Mouse (Mus musculus) limb, embryonic 14.5 days (tissue): ENCODE data around the gene Cdh4. TPM values are rescaled to one million over a fixed set of nuclear protein-coding genes. Genes with fewer than 3 reads are reported as not detected.

Experiments
- ATAC-seq: fragments of 200-750 bp; cut with Nextera tagmentation; 2 replicates; pipeline ENCODE4 v1.8.0; 2017; ENCODE audit warnings: low read depth, moderate number of reproducible peaks, moderate TSS enrichment; ENCODE audit not compliant: low FRiP score
- DNase-seq: peaks from one replicate; pipeline ENCODE4 v3.0.0-alpha.2; 2015; ENCODE audit warnings: low spot score
- H3K27ac ChIP-seq: fragments of 300-500 bp; sonication (generic); replicated peaks from 2 replicates; pipeline ENCODE4 v1.5.1; 2014; ENCODE audit warnings: low read depth, mild to moderate bottlenecking, low read length, moderate library complexity, mixed read lengths
- H3K27me3 ChIP-seq: fragments of 300-500 bp; sonication (generic); 2 replicates; pipeline ENCODE4 v1.6.1; 2014; ENCODE audit warnings: low read length, mixed read lengths; ENCODE audit not compliant: control insufficient read depth, insufficient read depth
- H3K36me3 ChIP-seq: fragments of 300-500 bp; sonication (generic); 2 replicates; pipeline ENCODE4 v1.6.1; 2014; ENCODE audit warnings: mild to moderate bottlenecking, low read length, moderate library complexity, mixed read lengths; ENCODE audit not compliant: control insufficient read depth, insufficient read depth
- H3K4me1 ChIP-seq: fragments of 300-500 bp; sonication (generic); 2 replicates; pipeline ENCODE4 v1.6.1; 2014; ENCODE audit warnings: antibody characterized with exemption, low read length, mixed read lengths; ENCODE audit not compliant: control insufficient read depth, insufficient read depth
- H3K4me2 ChIP-seq: fragments of 300-500 bp; sonication (generic); replicated peaks from 2 replicates; pipeline ENCODE4 v1.6.1; 2014; ENCODE audit warnings: low read depth, mild to moderate bottlenecking, low read length, moderate library complexity; ENCODE audit not compliant: severe bottlenecking
- H3K4me3 ChIP-seq: fragments of 300-500 bp; sonication (generic); replicated peaks from 2 replicates; pipeline ENCODE4 v1.5.1; 2014; ENCODE audit warnings: low read length
- H3K9ac ChIP-seq: fragments of 300-500 bp; sonication (generic); 2 replicates; pipeline ENCODE4 v1.6.1; 2014; ENCODE audit warnings: mild to moderate bottlenecking, low read depth, low read length, moderate library complexity; ENCODE audit not compliant: severe bottlenecking
- H3K9me3 ChIP-seq: fragments of 300-500 bp; sonication (generic); 2 replicates; pipeline ENCODE4 v1.6.1; 2016; ENCODE audit warnings: low read length; ENCODE audit not compliant: control insufficient read depth
- POLR2A ChIP-seq: fragments of 200-500 bp; IDR thresholded peaks from 2 replicates; pipeline ENCODE4 v1.8.0; 2012; ENCODE audit warnings: inconsistent platforms, mild to moderate bottlenecking, moderate library complexity, borderline replicate concordance; ENCODE audit not compliant: insufficient read depth, insufficient read length; ENCODE audit errors: extremely low read depth
- WGBS: fragments of 180-500 bp; shearing (Covaris S2); extraction: QIAGEN DNeasy Blood & Tissue Kit; methylation state at CpG from one replicate; pipeline ENCODE4 v1.1.7; 2014; 5-methylcytosine and 5-hydroxymethylcytosine counted together
- polyA plus RNA-seq, 2 experiments: library from polyadenylated mRNA; depleted of rRNA in 1 of 2; stranded (reverse) in 1 of 2; unstranded in 1 of 2; fragments of >200 nt; fragmentation: Nextera tagmentation in 1 of 2; extraction: Ambion mirVana in 1 of 2; gene quantifications; 2 replicates each; pipeline versions ENCODE4 v1.2.1 to v1.2.3; 2012 to 2014

The Cdh4 gene
- polyA plus RNA-seq, 2 experiments, result 7.5 to 9.0 TPM

DNA sequence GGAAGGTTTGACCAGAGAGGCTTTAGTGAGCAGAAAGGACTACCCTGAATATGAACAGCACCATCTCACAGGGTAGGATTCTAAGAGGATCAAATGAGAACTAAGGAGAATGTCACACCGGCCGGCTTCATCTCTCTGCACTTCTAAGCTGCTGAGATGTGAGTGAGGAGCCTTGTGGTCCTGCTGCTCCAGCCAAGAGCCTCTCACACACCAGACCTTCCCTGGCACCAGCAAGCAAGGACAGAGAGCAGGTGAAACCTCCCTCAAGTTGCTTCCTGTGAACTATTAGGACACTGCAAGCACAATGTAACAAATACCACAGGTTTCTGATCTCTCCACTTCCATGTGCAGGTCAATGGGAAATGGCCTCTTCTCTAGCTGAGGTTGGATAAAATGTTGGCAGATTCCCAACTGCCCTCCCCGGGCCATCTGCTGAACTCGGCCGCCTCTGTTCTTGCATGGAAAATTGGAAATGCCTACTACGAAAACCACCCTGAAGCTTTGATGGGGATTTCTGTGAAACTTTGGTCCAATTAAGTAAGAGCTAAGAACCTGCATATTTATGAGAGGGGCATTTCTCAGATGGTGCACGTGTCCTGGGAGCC lies 88.3 kb downstream of the Cdh4 start:
- 48% methylated on average over 7 of the region's 7 CpGs for WGBS
- no peak for TF ChIP-seq POLR2A

DNA sequence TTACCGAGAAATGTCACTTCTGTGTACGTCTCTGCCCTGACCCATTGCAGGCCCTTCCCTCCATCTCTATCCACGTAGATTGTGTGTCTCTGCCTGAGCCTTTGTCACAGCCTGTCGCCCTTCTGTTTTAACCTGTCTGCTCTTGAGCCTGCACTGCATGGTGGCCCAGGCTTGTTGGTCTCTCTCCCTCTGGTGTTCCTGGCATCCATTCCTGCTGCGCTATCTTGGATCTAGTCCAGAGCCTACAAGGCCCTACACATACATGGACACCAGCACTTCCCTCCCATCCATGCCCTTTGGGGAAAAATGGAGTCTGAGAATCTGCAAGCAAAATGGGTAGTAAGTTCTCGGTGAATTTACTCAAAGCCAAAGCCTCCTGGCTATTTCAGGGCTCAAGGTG lies 91.0 kb downstream of the Cdh4 start:
- H3K27me3 ChIP-seq, result no peaks in the 10 kb centered on the region
- H3K27ac ChIP-seq, result no peak overlapping the region
- ATAC-seq, result no peak
- no peaks in the 10 kb centered on the region for H3K9me3 ChIP-seq
- no peak for TF ChIP-seq POLR2A
- no peak overlapping the region for H3K4me2 ChIP-seq
- H3K4me3 ChIP-seq, result no peak overlapping the region
- WGBS, result 83% methylated on average over 6 of the region's 6 CpGs
- no peak for DNase-seq
- H3K9ac ChIP-seq, result no peak overlapping the region
- no peaks in the 10 kb centered on the region for H3K36me3 ChIP-seq
- peaks cover 13% of the 10 kb centered on the region for H3K4me1 ChIP-seq

More for the DNA sequence above, 88.3 kb downstream of the Cdh4 start:
- Histone ChIP-seq H3K4me3 (no peak overlapping the region), H3K9ac (no peak overlapping the region), H3K9me3 (no peaks in the 10 kb centered on the region), H3K4me1 (peaks cover 4% of the 10 kb centered on the region; the same call in 1 of the 2 replicates), H3K27ac (no peak overlapping the region), H3K4me2 (no peak overlapping the region), H3K27me3 (no peaks in the 10 kb centered on the region), H3K36me3 (no peaks in the 10 kb centered on the region)
- DNase-seq (no peak), ATAC-seq (no peak)

DNA sequence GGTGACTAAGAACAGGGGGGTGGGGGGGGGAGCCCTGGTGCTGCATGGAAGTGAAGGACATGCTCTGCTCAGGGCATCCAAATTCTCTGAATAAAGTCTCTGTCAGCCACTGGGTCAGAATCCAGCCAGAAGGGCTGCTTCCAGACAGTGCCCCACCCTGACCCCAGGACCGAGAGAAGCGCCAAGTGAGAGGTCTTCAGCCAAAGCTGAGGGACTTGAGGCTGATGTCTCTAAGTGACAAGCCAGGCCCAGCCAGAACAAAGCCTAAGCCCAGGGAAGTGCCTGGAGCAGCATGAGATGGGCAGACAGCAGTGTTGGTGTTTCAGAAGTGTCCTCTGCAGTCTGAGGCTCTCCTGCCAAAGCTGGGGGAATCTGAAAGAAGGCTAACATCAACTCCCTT lies 91.7 kb downstream of the Cdh4 start:
- WGBS, result 83% methylated on average over 2 of the region's 2 CpGs
- no peak overlapping the region for H3K4me2 ChIP-seq
- no peaks in the 10 kb centered on the region for H3K36me3 ChIP-seq
- DNase-seq (no peak), ATAC-seq (no peak)
- H3K9me3 ChIP-seq, result no peaks in the 10 kb centered on the region
- H3K9ac ChIP-seq, result no peak overlapping the region
- no peak for TF ChIP-seq POLR2A
- H3K4me3 ChIP-seq, result no peak overlapping the region
- no peaks in the 10 kb centered on the region for H3K27me3 ChIP-seq
- peaks cover 13% of the 10 kb centered on the region for H3K4me1 ChIP-seq
- H3K27ac ChIP-seq, result no peak overlapping the region

DNA sequence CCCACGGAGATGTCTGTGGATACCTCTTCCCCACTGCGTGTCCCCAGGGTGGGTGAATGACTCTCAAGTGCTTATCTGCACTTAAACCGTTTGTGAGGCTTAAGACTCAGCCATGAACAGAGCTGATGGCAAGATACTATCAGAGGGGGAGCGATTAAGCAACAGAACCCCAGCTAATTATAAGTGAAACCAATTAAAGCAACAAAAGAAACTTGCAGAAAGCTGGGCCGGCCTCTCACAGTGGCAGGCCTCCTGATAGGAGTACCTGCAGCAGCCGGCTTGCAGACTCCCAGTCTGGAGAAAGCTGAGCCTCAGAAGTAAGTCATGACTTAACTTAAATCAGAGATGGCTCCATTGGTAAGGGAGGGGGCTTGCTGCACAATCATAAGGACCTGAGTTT lies 93.0 kb downstream of the Cdh4 start:
- 16% methylated on average over 6 of the region's 6 CpGs for WGBS
- H3K36me3 ChIP-seq, result no peaks in the 10 kb centered on the region
- H3K4me3 ChIP-seq, result no peak overlapping the region
- DNase-seq (no peak), ATAC-seq (no peak)
- no peak overlapping the region for H3K4me2 ChIP-seq
- H3K27me3 ChIP-seq, result no peaks in the 10 kb centered on the region
- no peak overlapping the region for H3K27ac ChIP-seq
- H3K9me3 ChIP-seq, result no peaks in the 10 kb centered on the region
- no peak for TF ChIP-seq POLR2A
- H3K9ac ChIP-seq, result no peak overlapping the region
- H3K4me1 ChIP-seq, result peaks cover 13% of the 10 kb centered on the region

DNA sequence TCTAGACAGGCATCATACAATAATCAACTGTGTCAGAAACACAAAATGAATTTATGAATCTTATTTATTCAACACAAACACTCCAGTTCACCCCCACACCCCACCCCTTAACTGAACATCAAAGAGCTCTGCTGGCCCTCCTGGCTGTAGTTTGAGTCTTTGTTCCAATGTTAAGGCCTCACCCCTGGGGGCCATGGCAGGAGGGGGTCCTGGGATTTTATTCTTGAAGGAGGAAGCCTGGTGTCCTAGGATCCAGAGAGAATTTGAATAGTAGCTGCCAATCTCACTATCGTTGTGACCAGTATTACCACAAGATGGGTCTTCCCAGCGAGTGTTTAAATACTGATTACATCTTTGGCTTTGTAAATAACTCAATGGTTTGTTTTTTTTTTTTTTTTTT lies 94.5 kb downstream of the Cdh4 start:
- Histone ChIP-seq H3K36me3 (no peaks in the 10 kb centered on the region), H3K9ac (no peak overlapping the region), H3K27me3 (no peaks in the 10 kb centered on the region), H3K4me1 (peaks cover 9% of the 10 kb centered on the region), H3K27ac (no peak overlapping the region), H3K4me3 (no peak overlapping the region), H3K9me3 (no peaks in the 10 kb centered on the region), H3K4me2 (no peak overlapping the region)
- WGBS, result 22% methylated on average over 2 of the region's 2 CpGs
- ATAC-seq, result no peak
- TF ChIP-seq POLR2A, result no peak
- DNase-seq, result no peak
